In genomic region chr16:85180710-85181109, GRCm38 (mm10) we compare ENCODE assay signal across 22 mouse cellular contexts. TPM values are rescaled to one million over a fixed set of nuclear protein-coding genes. Genes with fewer than 3 reads are reported as not detected.
DNase-seq lines count a peak whose midpoint lies in the region; ATAC-seq and TF ChIP-seq lines count a peak whose summit lies in the region.
"Had no signal": no experiment of that assay in that cellular context is flagged by ENCODE, and none has a peak within 500 bp of the region (broad histone marks: within the 10 kb centered on the region; RNA-seq: fewer than 3 reads in every experiment).

No protein-coding gene starts in this region.

- H3K9me3 ChIP-seq in embryonic facial prominence, embryonic 14.5 days (ENCODE audit: control insufficient read depth, low read length), result no peaks in the 10 kb centered on the region
- no peaks in the 10 kb centered on the region for H3K9me3 ChIP-seq in embryonic facial prominence, embryonic 10.5 days
- H3K9me3 ChIP-seq in lung, embryonic 15.5 days, result no peaks in the 10 kb centered on the region
- H3K9me3 ChIP-seq: embryonic facial prominence, embryonic 12.5 days; forebrain, embryonic 15.5 days; heart, embryonic 13.5 days had no signal

- no peaks in the 10 kb centered on the region for H3K4me1 ChIP-seq in embryonic facial prominence, embryonic 14.5 days (ENCODE audit: control insufficient read depth, insufficient read depth, low read length)
- H3K4me1 ChIP-seq in embryonic facial prominence, embryonic 10.5 days, result 0 out of 2 replicates have a peak, but pooled peaks cover 5% of the 10 kb centered on the region
- peaks cover 13% of the 10 kb centered on the region for H3K4me1 ChIP-seq in lung, embryonic 15.5 days
- H3K4me1 ChIP-seq in embryonic fibroblast, embryonic 13.5 days (ENCODE audit: control insufficient read depth, insufficient read depth, low read length), result no peaks in the 10 kb centered on the region; the same call in 1 of the 2 replicates
- H3K4me1 ChIP-seq: forebrain, embryonic 15.5 days had no signal

- no peak overlapping the region for H3K27ac ChIP-seq in embryonic facial prominence, embryonic 14.5 days (replicated peaks; ENCODE audit: low read depth, low read length)
- H3K27ac ChIP-seq in embryonic facial prominence, embryonic 10.5 days (replicated peaks), result no peak overlapping the region
- no peak overlapping the region for H3K27ac ChIP-seq in lung, embryonic 15.5 days
- H3K27ac ChIP-seq in embryonic fibroblast, embryonic 13.5 days (ENCODE audit: insufficient read depth, low read length), result peak overlapping the region; percentile 41
- H3K27ac ChIP-seq: embryonic facial prominence, embryonic 12.5 days; forebrain, embryonic 15.5 days; heart, embryonic 13.5 days; hindbrain, embryonic 14.5 days; hindbrain, postnatal 0 days had no signal

- DNase-seq in embryonic facial prominence, embryonic 14.5 days (ENCODE audit: low spot score), result peak; percentile 24
- DNase-seq in embryonic facial prominence, embryonic 10.5 days (ENCODE audit: low spot score), result no peak
- no peak for DNase-seq in lung, postnatal 4 days
- DNase-seq in R1 (ENCODE audit: low read depth, low spot score), result peak; percentile 10
- DNase-seq in adrenal gland, postnatal 14 days, result no peak
- DNase-seq: adrenal gland, adult 2 months; adrenal gland, postnatal 25 days; cerebellum, adult 11-12 months; cerebellum, adult 9-10 months; cerebellum, postnatal 14 days; gastrocnemius, postnatal 25 days; heart, adult 18-20 months; heart, postnatal 14 days; heart, postnatal 4 days had no signal

- H3K4me2 ChIP-seq in embryonic facial prominence, embryonic 14.5 days (ENCODE audit: low read depth, low read length), result no peak overlapping the region
- H3K4me2 ChIP-seq in lung, embryonic 15.5 days, result no peak overlapping the region
- H3K4me2 ChIP-seq: embryonic facial prominence, embryonic 12.5 days; forebrain, embryonic 15.5 days; heart, embryonic 13.5 days; hindbrain, embryonic 14.5 days had no signal

- H3K36me3 ChIP-seq in embryonic facial prominence, embryonic 14.5 days (ENCODE audit: control insufficient read depth, insufficient read depth, low read length), result no peaks in the 10 kb centered on the region
- no peaks in the 10 kb centered on the region for H3K36me3 ChIP-seq in embryonic facial prominence, embryonic 10.5 days (replicated peaks)
- no peaks in the 10 kb centered on the region for H3K36me3 ChIP-seq in lung, embryonic 15.5 days
- H3K36me3 ChIP-seq: embryonic facial prominence, embryonic 12.5 days; forebrain, embryonic 15.5 days; heart, embryonic 13.5 days had no signal

- TF ChIP-seq POLR2A in embryonic fibroblast, embryonic 13.5 days (IDR thresholded peaks at IDR 0.05; ENCODE audit: low read depth, low read length), result no peak

- 59% methylated on average over 3 of the region's 3 CpGs for WGBS in embryonic facial prominence, embryonic 14.5 days
- WGBS in embryonic facial prominence, embryonic 10.5 days, result 85% methylated on average over 3 of the region's 3 CpGs
- WGBS in lung, embryonic 15.5 days, result 50% methylated on average over 3 of the region's 3 CpGs

- TF ChIP-seq CTCF in embryonic fibroblast, embryonic 13.5 days (IDR thresholded peaks at IDR 0.05; ENCODE audit: borderline replicate concordance, insufficient read depth, low read length), result no peak

- no peak overlapping the region for H3K9ac ChIP-seq in embryonic facial prominence, embryonic 14.5 days (ENCODE audit: low read depth, low read length)
- H3K9ac ChIP-seq in lung, embryonic 15.5 days, result no peak overlapping the region
- H3K9ac ChIP-seq: embryonic facial prominence, embryonic 12.5 days; forebrain, embryonic 15.5 days; heart, embryonic 13.5 days; hindbrain, embryonic 14.5 days had no signal

- H3K27me3 ChIP-seq in embryonic facial prominence, embryonic 14.5 days (replicated peaks; ENCODE audit: control insufficient read depth, insufficient read depth, low read length), result no peaks in the 10 kb centered on the region
- no peaks in the 10 kb centered on the region for H3K27me3 ChIP-seq in embryonic facial prominence, embryonic 10.5 days (replicated peaks; ENCODE audit: low read depth, poor library complexity, severe bottlenecking)
- H3K27me3 ChIP-seq in lung, embryonic 15.5 days, result no peaks in the 10 kb centered on the region
- H3K27me3 ChIP-seq: embryonic facial prominence, embryonic 12.5 days; forebrain, embryonic 15.5 days; heart, embryonic 13.5 days had no signal

- no peak overlapping the region for H3K4me3 ChIP-seq in embryonic facial prominence, embryonic 14.5 days (ENCODE audit: low read depth, low read length)
- H3K4me3 ChIP-seq in embryonic facial prominence, embryonic 10.5 days, result no peak overlapping the region
- no peak overlapping the region for H3K4me3 ChIP-seq in lung, embryonic 15.5 days
- no peak overlapping the region for H3K4me3 ChIP-seq in embryonic fibroblast, embryonic 13.5 days (ENCODE audit: insufficient read depth, low read length)
- H3K4me3 ChIP-seq: embryonic facial prominence, embryonic 12.5 days; forebrain, embryonic 15.5 days; heart, embryonic 13.5 days had no signal

- peak; percentile 12; the same call in 1 of the 2 replicates for ATAC-seq in embryonic facial prominence, embryonic 14.5 days (ENCODE audit: low read depth)
- ATAC-seq in lung, embryonic 15.5 days (ENCODE audit: borderline replicate concordance, extremely low read depth, low FRiP score, low TSS enrichment), result peak; percentile 68; the same call in 1 of the 2 replicates
- ATAC-seq: forebrain, embryonic 15.5 days; hindbrain, postnatal 0 days; inflammation-experienced regulatory T-cells, adult 6 months had no signal

RNA-seq across cellular contexts. Expression of gene App, which starts 7.1 kb away (rescaled TPM):
- 239 and 259 TPM in 2 replicates for polyA plus RNA-seq in embryonic facial prominence, embryonic 14.5 days (2014; fragmentation: Nextera tagmentation; extraction: Ambion mirVana)
- polyA plus RNA-seq in embryonic facial prominence, embryonic 10.5 days (2016; fragmentation: Nextera tagmentation; extraction: Ambion mirVana), result 116 TPM in 2 replicates
- 261 and 264 TPM in 2 replicates for polyA plus RNA-seq in lung, embryonic 15.5 days (2015; fragmentation: Nextera tagmentation; extraction: Ambion mirVana)
- 740 and 800 TPM in 2 replicates for polyA plus RNA-seq in embryonic fibroblast, embryonic 13.5 days (2011; ENCODE audit: insufficient read length, low read depth, missing spikeins)
- total RNA-seq in adrenal gland, postnatal 14 days (2021), result 299 and 320 TPM in 2 replicates

Comparison
In these comparisons a context has a peak if more than half of its experiments do, and no peak if none do; other contexts are left out.
1. DNase-seq: peak in embryonic facial prominence, embryonic 14.5 days (single experiment) and R1 (single experiment); none in embryonic facial prominence, embryonic 10.5 days (single experiment), lung, postnatal 4 days (0 of 2) and adrenal gland, postnatal 14 days (single experiment).